Mouse (Mus musculus) limb, embryonic 14.5 days (tissue): ENCODE measurements around the gene Gm45062. TPM values are rescaled to one million over a fixed set of nuclear protein-coding genes. Genes with fewer than 3 reads are reported as not detected.

Experiments used
- ATAC-seq: fragments of 200-750 bp; cut with Nextera tagmentation; 2 replicates; pipeline ENCODE4 v1.8.0; 2017; ENCODE audit warnings: low read depth, moderate number of reproducible peaks, moderate TSS enrichment; ENCODE audit not compliant: low FRiP score
- DNase-seq: peaks from one replicate; pipeline ENCODE4 v3.0.0-alpha.2; 2015; ENCODE audit warnings: low spot score
- H3K27ac ChIP-seq: fragments of 300-500 bp; sonication (generic); replicated peaks from 2 replicates; pipeline ENCODE4 v1.5.1; 2014; ENCODE audit warnings: low read depth, mild to moderate bottlenecking, low read length, moderate library complexity, mixed read lengths
- H3K27me3 ChIP-seq: fragments of 300-500 bp; sonication (generic); 2 replicates; pipeline ENCODE4 v1.6.1; 2014; ENCODE audit warnings: low read length, mixed read lengths; ENCODE audit not compliant: control insufficient read depth, insufficient read depth
- H3K36me3 ChIP-seq: fragments of 300-500 bp; sonication (generic); 2 replicates; pipeline ENCODE4 v1.6.1; 2014; ENCODE audit warnings: mild to moderate bottlenecking, low read length, moderate library complexity, mixed read lengths; ENCODE audit not compliant: control insufficient read depth, insufficient read depth
- H3K4me1 ChIP-seq: fragments of 300-500 bp; sonication (generic); 2 replicates; pipeline ENCODE4 v1.6.1; 2014; ENCODE audit warnings: antibody characterized with exemption, low read length, mixed read lengths; ENCODE audit not compliant: control insufficient read depth, insufficient read depth
- H3K4me2 ChIP-seq: fragments of 300-500 bp; sonication (generic); replicated peaks from 2 replicates; pipeline ENCODE4 v1.6.1; 2014; ENCODE audit warnings: low read depth, mild to moderate bottlenecking, low read length, moderate library complexity; ENCODE audit not compliant: severe bottlenecking
- H3K4me3 ChIP-seq: fragments of 300-500 bp; sonication (generic); replicated peaks from 2 replicates; pipeline ENCODE4 v1.5.1; 2014; ENCODE audit warnings: low read length
- H3K9ac ChIP-seq: fragments of 300-500 bp; sonication (generic); 2 replicates; pipeline ENCODE4 v1.6.1; 2014; ENCODE audit warnings: mild to moderate bottlenecking, low read depth, low read length, moderate library complexity; ENCODE audit not compliant: severe bottlenecking
- H3K9me3 ChIP-seq: fragments of 300-500 bp; sonication (generic); 2 replicates; pipeline ENCODE4 v1.6.1; 2016; ENCODE audit warnings: low read length; ENCODE audit not compliant: control insufficient read depth
- POLR2A ChIP-seq: fragments of 200-500 bp; IDR thresholded peaks from 2 replicates; pipeline ENCODE4 v1.8.0; 2012; ENCODE audit warnings: inconsistent platforms, mild to moderate bottlenecking, moderate library complexity, borderline replicate concordance; ENCODE audit not compliant: insufficient read depth, insufficient read length; ENCODE audit errors: extremely low read depth
- WGBS: fragments of 180-500 bp; shearing (Covaris S2); extraction: QIAGEN DNeasy Blood & Tissue Kit; methylation state at CpG from one replicate; pipeline ENCODE4 v1.1.7; 2014; 5-methylcytosine and 5-hydroxymethylcytosine counted together
- polyA plus RNA-seq, 2 experiments: library from polyadenylated mRNA; depleted of rRNA in 1 of 2; stranded (reverse) in 1 of 2; unstranded in 1 of 2; fragments of >200 nt; fragmentation: Nextera tagmentation in 1 of 2; extraction: Ambion mirVana in 1 of 2; gene quantifications; 2 replicates each; pipeline versions ENCODE4 v1.2.1 to v1.2.3; 2012 to 2014

The Gm45062 gene
- polyA plus RNA-seq, 2 experiments: 8.7 to 14.7 TPM

DNA sequence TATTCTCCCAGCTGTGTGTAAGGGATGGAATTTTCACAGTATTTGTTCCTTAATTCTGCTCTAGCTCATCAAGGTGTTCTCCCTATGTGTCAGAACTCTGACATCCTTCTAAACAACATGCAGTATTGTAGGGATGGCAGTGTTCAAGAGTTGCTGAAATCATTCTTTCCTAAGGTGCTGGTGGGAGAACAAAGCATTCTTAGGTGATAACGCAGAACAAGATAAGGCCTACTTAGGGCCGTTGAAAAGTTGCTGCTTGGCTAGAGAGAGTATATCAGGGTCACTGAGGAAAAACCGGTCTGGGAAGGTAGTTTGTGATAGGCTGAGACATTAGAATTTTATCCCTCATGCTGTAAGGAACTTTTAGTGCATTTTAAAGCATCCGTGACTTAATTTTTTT is 17.2 kb downstream of the Gm45062 start:
- TF ChIP-seq POLR2A: no peak
- 76% methylated on average over 4 of the region's 4 CpGs for WGBS
- H3K4me3 ChIP-seq: no peak overlapping the region
- no peak overlapping the region for H3K9ac ChIP-seq
- H3K27me3 ChIP-seq: no peaks in the 10 kb centered on the region
- H3K4me2 ChIP-seq: no peak overlapping the region
- H3K9me3 ChIP-seq: no peaks in the 10 kb centered on the region
- ATAC-seq: no peak
- H3K27ac ChIP-seq: no peak overlapping the region
- DNase-seq: no peak
- H3K36me3 ChIP-seq: 0 out of 2 replicates have a peak, but pooled peaks cover 2% of the 10 kb centered on the region
- H3K4me1 ChIP-seq: no peaks in the 10 kb centered on the region; the same call in 1 of the 2 replicates

DNA sequence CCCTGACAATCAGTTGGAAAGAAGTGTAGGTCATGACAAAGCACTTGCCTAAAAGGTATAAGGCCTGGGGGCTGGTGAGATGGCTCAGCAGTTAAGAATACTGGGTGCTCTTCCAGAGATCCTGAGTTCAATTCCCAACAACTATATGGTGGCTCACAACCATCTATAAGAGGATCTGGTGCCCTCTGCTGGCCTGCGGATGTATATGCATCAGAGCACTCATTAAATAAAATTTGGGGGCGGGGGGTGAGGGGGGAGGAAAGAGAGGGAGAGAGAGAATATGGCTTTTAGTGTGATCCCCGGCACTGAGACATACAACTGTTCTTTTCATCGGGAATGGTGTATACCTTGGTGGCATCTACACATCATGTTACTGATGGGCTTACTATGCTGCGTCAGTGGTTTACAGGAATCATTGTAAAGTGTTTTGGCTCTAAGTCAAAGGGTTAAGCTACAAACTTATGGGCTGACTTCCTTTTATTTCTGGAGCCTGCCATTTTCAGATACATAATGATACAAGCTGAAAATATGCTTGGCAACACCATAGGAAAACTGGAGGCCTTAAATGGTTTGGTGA is 19.3 kb downstream of the Gm45062 start:
- no peak for DNase-seq
- WGBS: 83% methylated on average over 5 of the region's 5 CpGs

DNA sequence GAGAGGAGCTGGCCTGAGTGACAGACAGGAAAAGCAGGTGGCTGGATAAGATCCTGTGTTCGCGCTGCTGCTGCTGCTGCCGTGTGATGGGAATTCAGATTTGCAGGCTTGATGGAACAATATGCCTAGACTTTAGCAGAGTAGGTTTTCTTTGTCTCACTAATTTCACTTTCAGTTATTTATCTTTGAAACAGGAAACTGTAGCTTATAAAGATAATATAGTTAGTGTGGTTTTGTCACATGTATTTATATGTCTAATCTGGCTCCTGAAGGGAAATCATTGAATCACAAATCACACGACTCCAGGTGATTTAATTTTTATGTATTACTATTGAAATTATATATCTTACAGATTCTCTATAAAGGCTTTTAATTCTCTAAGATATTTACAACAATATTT is 24.0 kb downstream of the Gm45062 start:
- Histone ChIP-seq H3K4me3 (no peak overlapping the region), H3K9me3 (no peaks in the 10 kb centered on the region), H3K4me1 (no peaks in the 10 kb centered on the region), H3K36me3 (no peaks in the 10 kb centered on the region), H3K4me2 (no peak overlapping the region), H3K27ac (no peak overlapping the region), H3K27me3 (no peaks in the 10 kb centered on the region), H3K9ac (no peak overlapping the region)
- no peak for TF ChIP-seq POLR2A
- DNase-seq (no peak), ATAC-seq (no peak)
- 87% methylated on average over 4 of the region's 4 CpGs for WGBS

More for the DNA sequence above, 19.3 kb downstream of the Gm45062 start:
- Histone ChIP-seq H3K27me3 (no peaks in the 10 kb centered on the region), H3K4me3 (no peak overlapping the region), H3K9ac (no peak overlapping the region), H3K9me3 (no peaks in the 10 kb centered on the region), H3K4me2 (no peak overlapping the region), H3K36me3 (no peaks in the 10 kb centered on the region), H3K27ac (no peak overlapping the region), H3K4me1 (no peaks in the 10 kb centered on the region; the same call in 1 of the 2 replicates)
- TF ChIP-seq POLR2A: no peak
- ATAC-seq: no peak

DNA sequence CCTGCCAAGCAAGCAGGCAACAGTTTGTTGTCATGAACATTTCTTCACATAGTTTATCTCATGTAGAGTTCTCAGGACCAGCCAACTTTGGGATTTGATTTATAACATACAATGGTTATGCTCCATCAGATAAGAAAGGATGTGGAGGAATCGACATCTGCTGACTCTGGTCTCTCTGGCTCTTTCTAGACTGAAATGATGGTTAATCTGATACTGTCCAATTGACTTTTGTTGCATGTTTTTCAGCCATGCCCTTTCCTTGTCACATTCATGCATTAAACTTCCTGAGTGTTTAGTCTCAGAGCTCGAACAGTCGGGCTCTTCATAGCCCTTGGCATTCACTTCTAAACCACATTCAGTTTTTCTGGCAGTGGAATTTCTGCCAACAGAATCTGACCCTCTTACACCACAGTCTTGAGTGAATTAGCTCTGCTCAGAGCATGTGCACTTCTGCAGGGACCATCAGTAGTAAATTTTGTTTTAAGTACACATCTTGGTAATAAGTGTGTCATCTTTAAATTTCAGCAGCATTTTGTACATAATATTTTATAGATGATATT is 26.2 kb downstream of the Gm45062 start:
- ATAC-seq: no peak
- 70% methylated on average over 3 of the region's 3 CpGs for WGBS
- no peak overlapping the region for H3K27ac ChIP-seq

DNA sequence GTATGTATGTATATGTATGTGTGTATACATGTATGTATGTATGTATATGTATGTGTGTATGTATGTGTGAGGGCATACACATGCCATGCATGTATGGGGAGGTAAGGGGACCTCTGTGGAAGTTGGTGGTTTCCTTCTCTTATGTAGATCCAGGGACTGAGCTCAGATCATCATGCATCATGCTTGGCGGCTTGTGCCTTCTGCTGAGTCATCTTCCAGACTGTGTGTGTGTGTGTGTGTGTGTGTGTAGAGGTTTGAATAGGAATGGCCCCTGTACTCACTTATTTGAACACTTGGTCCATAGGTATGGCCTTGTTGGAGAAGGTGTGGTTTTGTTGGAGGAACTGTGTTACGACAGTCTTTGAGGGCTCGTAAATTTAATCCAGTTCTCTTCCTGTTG is 26.9 kb downstream of the Gm45062 start:
- H3K27ac ChIP-seq: no peak overlapping the region
- H3K4me2 ChIP-seq: no peak overlapping the region
- no peak overlapping the region for H3K4me3 ChIP-seq
- no peaks in the 10 kb centered on the region for H3K36me3 ChIP-seq
- H3K9me3 ChIP-seq: no peaks in the 10 kb centered on the region
- no peaks in the 10 kb centered on the region for H3K27me3 ChIP-seq
- DNase-seq: no peak
- 90% methylated on average over 3 of the region's 3 CpGs for WGBS
- no peak for TF ChIP-seq POLR2A
- H3K4me1 ChIP-seq: no peaks in the 10 kb centered on the region
- H3K9ac ChIP-seq: no peak overlapping the region
- ATAC-seq: no peak

More for the DNA sequence above, 26.2 kb downstream of the Gm45062 start:
- no peaks in the 10 kb centered on the region for H3K27me3 ChIP-seq
- H3K9ac ChIP-seq: no peak overlapping the region
- H3K9me3 ChIP-seq: no peaks in the 10 kb centered on the region
- TF ChIP-seq POLR2A: no peak
- H3K4me1 ChIP-seq: no peaks in the 10 kb centered on the region
- no peaks in the 10 kb centered on the region for H3K36me3 ChIP-seq
- no peak overlapping the region for H3K4me2 ChIP-seq
- DNase-seq: no peak
- H3K4me3 ChIP-seq: no peak overlapping the region
